Mouse (Mus musculus): ENCODE results near the gene Usp7. TPM values are rescaled to one million over a fixed set of nuclear protein-coding genes. Genes with fewer than 3 reads are reported as not detected.
"Not testable (repeated sequence)": the region's sequence is repeated elsewhere in the genome, so short reads cannot be mapped to it uniquely, and the experiment has no call there.

Usp7 gene
- polyA plus RNA-seq, 1 experiment from 2014 or later = 15.7 TPM

DNA sequence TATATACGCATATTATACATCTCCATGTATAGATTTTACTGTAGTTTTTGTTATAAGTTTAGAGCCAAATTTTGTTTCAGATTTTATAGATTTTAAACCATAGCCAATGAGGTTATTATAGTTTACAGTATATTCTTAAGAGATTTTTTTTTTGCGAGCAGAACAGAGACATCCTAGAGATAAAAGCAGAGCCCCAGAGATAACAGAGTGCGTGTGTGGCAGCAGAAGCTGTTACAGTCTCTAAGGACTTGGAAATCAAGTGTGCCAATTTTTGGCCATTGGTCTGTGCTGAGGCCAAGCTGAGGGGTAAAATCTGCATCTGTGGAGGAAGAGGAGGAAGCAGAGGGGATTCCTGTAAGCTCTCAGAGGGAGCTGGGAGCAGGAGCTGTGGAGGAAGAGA lies 11.9 kb downstream of the Usp7 start:
- Histone ChIP-seq H3K9me3 (ENCODE audit: control insufficient read depth, low read length) (no peaks in the 10 kb centered on the region), H3K4me2 (replicated peaks; ENCODE audit: low read depth) (no peak overlapping the region), H3K27me3 (ENCODE audit: control insufficient read depth, insufficient read depth, low read length) (no peaks in the 10 kb centered on the region), H3K4me1 (replicated peaks; ENCODE audit: control insufficient read depth, insufficient read depth) (no peaks in the 10 kb centered on the region), H3K36me3 (ENCODE audit: control insufficient read depth, insufficient read depth, low read length) (no peaks in the 10 kb centered on the region), H3K9ac (ENCODE audit: low read length) (no peak overlapping the region), H3K4me3 (ENCODE audit: low read depth, low read length) (no peak overlapping the region), H3K27ac (replicated peaks) (no peak overlapping the region)
- DNase-seq (ENCODE audit: low spot score) (no peak), ATAC-seq (ENCODE audit: low FRiP score, low TSS enrichment) (no peak)
- TF ChIP-seq CTCF (IDR thresholded peaks at IDR 0.05; ENCODE audit: low read depth) = no peak
- TF ChIP-seq EP300 (optimal IDR thresholded peaks at IDR 0.05) = no peak
- WGBS = 74% methylated on average over 3 of the region's 3 CpGs

DNA sequence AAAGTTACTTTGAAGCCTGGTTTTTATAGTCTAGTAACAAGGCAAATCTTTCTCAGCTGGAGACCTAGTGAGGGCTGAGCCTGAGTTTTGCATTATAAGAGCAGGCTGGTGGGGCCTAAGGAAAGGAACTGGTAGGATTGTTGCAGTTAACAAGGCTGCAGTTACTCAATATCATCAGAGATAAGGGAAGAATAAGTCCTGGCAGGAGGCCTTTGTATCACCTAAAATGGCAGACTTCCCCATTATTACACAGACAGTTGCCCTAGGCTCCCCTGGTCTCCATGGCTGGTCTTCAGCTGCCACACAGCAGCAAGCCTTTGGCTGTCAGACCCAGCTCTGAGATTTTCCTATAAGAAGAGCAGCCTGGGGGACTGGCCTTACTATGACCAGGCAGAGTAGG lies 13.4 kb downstream of the Usp7 start:
- no peak overlapping the region for H3K9ac ChIP-seq (ENCODE audit: low read length)
- H3K27me3 ChIP-seq (ENCODE audit: control insufficient read depth, insufficient read depth, low read length) = no peaks in the 10 kb centered on the region
- no peak for DNase-seq (ENCODE audit: low spot score)
- no peak for TF ChIP-seq EP300 (optimal IDR thresholded peaks at IDR 0.05)
- no peak overlapping the region for H3K4me2 ChIP-seq (replicated peaks; ENCODE audit: low read depth)
- no peak overlapping the region for H3K4me3 ChIP-seq (ENCODE audit: low read depth, low read length)
- H3K27ac ChIP-seq (replicated peaks) = no peak overlapping the region
- no peaks in the 10 kb centered on the region for H3K36me3 ChIP-seq (ENCODE audit: control insufficient read depth, insufficient read depth, low read length)
- no peaks in the 10 kb centered on the region for H3K4me1 ChIP-seq (replicated peaks; ENCODE audit: control insufficient read depth, insufficient read depth)
- ATAC-seq (ENCODE audit: low FRiP score, low TSS enrichment) = no peak
- no peaks in the 10 kb centered on the region for H3K9me3 ChIP-seq (ENCODE audit: control insufficient read depth, low read length)

DNA sequence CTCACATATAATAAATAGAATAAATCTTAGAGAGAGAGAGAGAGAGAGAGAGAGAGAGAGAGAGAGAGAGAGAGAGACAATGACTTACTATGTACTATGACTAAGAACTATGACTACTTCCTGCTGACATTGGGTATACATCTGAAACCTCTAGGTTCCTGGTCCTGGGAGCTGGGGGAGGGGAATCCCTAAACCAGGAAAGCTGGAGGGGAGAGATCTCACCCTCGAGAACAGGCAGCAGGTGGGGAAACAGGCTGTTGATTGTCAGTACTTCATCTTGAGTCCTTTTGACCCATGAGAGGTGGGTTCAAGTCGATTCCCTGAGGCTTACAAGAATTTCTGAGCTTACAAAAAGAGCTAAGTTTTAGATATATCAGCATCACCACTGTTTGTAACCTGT lies 14.9 kb downstream of the Usp7 start:
- H3K27me3 ChIP-seq (ENCODE audit: control insufficient read depth, insufficient read depth, low read length) = no peaks in the 10 kb centered on the region
- TF ChIP-seq CTCF (IDR thresholded peaks at IDR 0.05; ENCODE audit: low read depth) (no peak), EP300 (optimal IDR thresholded peaks at IDR 0.05) (no peak)
- 56% methylated on average over 2 of the region's 2 CpGs for WGBS
- no peaks in the 10 kb centered on the region for H3K4me1 ChIP-seq (replicated peaks; ENCODE audit: control insufficient read depth, insufficient read depth)
- H3K4me3 ChIP-seq (ENCODE audit: low read depth, low read length) = no peak overlapping the region
- no peaks in the 10 kb centered on the region for H3K9me3 ChIP-seq (ENCODE audit: control insufficient read depth, low read length)
- H3K27ac ChIP-seq (replicated peaks) = no peak overlapping the region
- no peak for ATAC-seq (ENCODE audit: low FRiP score, low TSS enrichment)
- H3K9ac ChIP-seq (ENCODE audit: low read length) = no peak overlapping the region
- H3K36me3 ChIP-seq (ENCODE audit: control insufficient read depth, insufficient read depth, low read length) = no peaks in the 10 kb centered on the region
- no peak for DNase-seq (ENCODE audit: low spot score)
- no peak overlapping the region for H3K4me2 ChIP-seq (replicated peaks; ENCODE audit: low read depth)

DNA sequence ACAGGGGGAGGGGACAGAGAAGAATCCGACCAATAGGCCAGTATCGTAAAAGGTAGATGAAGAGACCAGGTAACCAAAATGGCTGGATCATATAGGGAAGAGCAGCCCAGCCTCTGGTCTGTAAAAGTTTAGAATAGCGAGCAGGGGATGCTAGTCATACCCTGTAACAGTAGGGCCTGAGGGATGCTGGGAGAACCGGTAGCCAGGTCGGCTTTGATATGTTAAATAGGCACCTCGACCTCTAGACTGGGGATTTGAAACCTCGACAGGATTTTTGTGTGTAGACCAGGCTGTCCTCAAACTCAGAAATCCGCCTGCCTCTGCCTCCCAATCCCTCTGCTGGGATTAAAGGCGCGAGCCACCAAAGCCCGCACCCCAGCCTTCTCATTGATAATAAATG lies 15.5 kb downstream of the Usp7 start:
- WGBS = 91% methylated on average over 11 of the region's 11 CpGs

DNA sequence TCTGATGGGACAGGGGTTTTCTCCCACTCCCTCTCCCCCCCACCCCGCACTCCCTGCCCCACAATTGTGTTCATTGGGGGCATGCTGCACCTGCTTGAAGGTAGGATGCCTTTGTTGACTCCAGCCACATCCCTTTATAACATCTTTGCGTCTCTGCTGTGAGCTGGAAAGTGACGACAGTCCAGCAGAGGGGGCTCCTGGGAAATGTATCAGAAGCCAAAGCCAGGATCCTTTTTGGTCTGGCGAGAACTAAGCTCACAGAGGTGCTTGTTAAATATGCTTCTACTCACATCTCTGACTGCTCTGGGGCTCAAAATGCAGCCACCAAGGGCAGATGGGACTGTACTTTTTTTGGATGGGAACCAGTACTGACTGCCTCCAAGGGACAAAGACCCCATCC lies 21.0 kb downstream of the Usp7 start:
- Histone ChIP-seq H3K27ac (replicated peaks) (no peak overlapping the region), H3K36me3 (ENCODE audit: control insufficient read depth, insufficient read depth, low read length) (no peaks in the 10 kb centered on the region), H3K9ac (ENCODE audit: low read length) (no peak overlapping the region), H3K27me3 (ENCODE audit: control insufficient read depth, insufficient read depth, low read length) (no peaks in the 10 kb centered on the region), H3K4me1 (replicated peaks; ENCODE audit: control insufficient read depth, insufficient read depth) (no peaks in the 10 kb centered on the region), H3K9me3 (ENCODE audit: control insufficient read depth, low read length) (no peaks in the 10 kb centered on the region), H3K4me2 (replicated peaks; ENCODE audit: low read depth) (no peak overlapping the region), H3K4me3 (ENCODE audit: low read depth, low read length) (no peak overlapping the region)
- 38% methylated on average over 4 of the region's 4 CpGs for WGBS
- no peak for DNase-seq (ENCODE audit: low spot score)
- no peak for TF ChIP-seq EP300 (optimal IDR thresholded peaks at IDR 0.05)
- TF ChIP-seq CTCF (IDR thresholded peaks at IDR 0.05; ENCODE audit: low read depth) = peak; percentile 50
- no peak for ATAC-seq (ENCODE audit: low FRiP score, low TSS enrichment)

More for the DNA sequence above, 15.5 kb downstream of the Usp7 start:
- H3K4me1 ChIP-seq (replicated peaks; ENCODE audit: control insufficient read depth, insufficient read depth) = no peaks in the 10 kb centered on the region
- H3K9ac ChIP-seq (ENCODE audit: low read length) = no peak overlapping the region
- no peak overlapping the region for H3K27ac ChIP-seq (replicated peaks)
- no peaks in the 10 kb centered on the region for H3K27me3 ChIP-seq (ENCODE audit: control insufficient read depth, insufficient read depth, low read length)
- no peak overlapping the region for H3K4me3 ChIP-seq (ENCODE audit: low read depth, low read length)
- H3K36me3 ChIP-seq (ENCODE audit: control insufficient read depth, insufficient read depth, low read length) = no peaks in the 10 kb centered on the region
- TF ChIP-seq EP300 (optimal IDR thresholded peaks at IDR 0.05) = no peak
- no peak for TF ChIP-seq CTCF (IDR thresholded peaks at IDR 0.05; ENCODE audit: low read depth)
- DNase-seq (ENCODE audit: low spot score) = no peak
- ATAC-seq (ENCODE audit: low FRiP score, low TSS enrichment) = no peak
- no peaks in the 10 kb centered on the region for H3K9me3 ChIP-seq (ENCODE audit: control insufficient read depth, low read length)
- no peak overlapping the region for H3K4me2 ChIP-seq (replicated peaks; ENCODE audit: low read depth)

DNA sequence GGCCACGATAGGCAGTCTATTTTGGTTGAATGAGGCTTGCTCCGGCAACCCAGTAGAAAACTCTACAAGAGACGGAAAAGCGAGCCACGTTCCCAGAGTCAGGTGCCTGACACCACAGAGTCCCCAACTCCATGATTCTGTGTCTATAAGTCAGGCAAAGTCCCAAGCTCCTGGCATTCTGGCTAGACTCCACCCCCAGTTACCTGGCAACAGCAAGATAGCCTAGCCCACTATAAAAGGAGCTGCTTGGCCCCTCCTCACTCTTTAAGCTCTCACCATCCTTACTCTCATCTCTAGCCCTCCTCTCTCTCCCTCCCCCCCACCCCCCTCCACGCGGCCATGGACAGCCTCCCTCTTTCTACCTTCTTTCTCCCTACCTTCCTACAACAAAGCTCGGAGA lies 21.8 kb downstream of the Usp7 start:
- not testable (repeated sequence) for DNase-seq (ENCODE audit: low spot score); H3K27ac ChIP-seq (replicated peaks); ATAC-seq (ENCODE audit: low FRiP score, low TSS enrichment); H3K4me1 ChIP-seq (replicated peaks; ENCODE audit: control insufficient read depth, insufficient read depth); H3K4me3 ChIP-seq (ENCODE audit: low read depth, low read length); H3K4me2 ChIP-seq (replicated peaks; ENCODE audit: low read depth); H3K9ac ChIP-seq (ENCODE audit: low read length); H3K9me3 ChIP-seq (ENCODE audit: control insufficient read depth, low read length); H3K36me3 ChIP-seq (ENCODE audit: control insufficient read depth, insufficient read depth, low read length); H3K27me3 ChIP-seq (ENCODE audit: control insufficient read depth, insufficient read depth, low read length)
- 56% methylated on average over 8 of the region's 8 CpGs for WGBS
